Mouse (Mus musculus): ENCODE measurements around the gene Cox8b. TPM values are rescaled to one million over a fixed set of nuclear protein-coding genes. Genes with fewer than 3 reads are reported as not detected.

Gene Cox8b
- total and polyA plus RNA-seq, 3 experiments: not detected

DNA sequence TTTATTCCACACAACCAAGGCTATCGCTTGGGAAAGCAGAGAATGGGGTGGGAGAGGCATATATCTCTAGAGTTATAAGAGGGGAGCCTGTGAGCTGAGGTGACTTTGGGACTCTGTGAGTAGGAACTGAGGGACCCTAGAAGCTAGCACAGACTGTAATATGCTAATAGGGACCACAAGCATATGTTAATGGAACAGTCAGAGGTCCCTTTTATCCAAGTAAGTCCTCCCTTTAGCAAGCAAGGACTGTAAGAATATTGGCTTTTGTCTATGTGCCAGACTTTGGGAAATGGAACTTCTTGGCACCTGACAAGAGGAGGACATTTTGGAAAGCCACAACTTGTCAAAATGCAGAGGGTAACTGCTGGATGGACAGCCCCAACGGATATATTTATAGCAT is 38.6 kb upstream of the Cox8b start:
- peaks cover 14 to 17% of the 10 kb centered on the region in 2 experiments for H3K27me3 ChIP-seq (ENCODE audit: control insufficient read depth in 1 of 2, insufficient read depth in 2 of 2, low read length in 2 of 2)

DNA sequence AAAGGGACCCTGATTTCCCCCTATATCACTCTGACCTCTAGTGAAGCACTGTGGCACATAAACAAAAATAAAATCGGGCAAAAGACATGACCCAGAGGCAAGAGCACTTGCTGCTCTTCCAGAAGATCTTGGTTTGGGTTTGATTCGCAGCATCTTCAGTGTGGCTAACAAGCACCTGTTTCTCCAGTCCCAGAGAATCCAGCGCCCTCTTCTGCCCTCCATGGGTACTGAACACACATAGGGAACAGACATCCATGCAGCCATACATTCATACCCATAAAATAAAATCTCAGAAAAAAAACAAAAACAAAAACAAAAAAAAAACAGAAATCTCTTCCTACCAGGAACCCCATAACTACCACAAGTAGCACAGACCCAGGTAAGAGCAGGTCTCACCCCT is 38.2 kb upstream of the Cox8b start:
- H3K4me1 ChIP-seq (ENCODE audit: control insufficient read depth in 1 of 2, insufficient read depth in 2 of 2, low read length in 2 of 2): peaks cover 8 to 13% of the 10 kb centered on the region in 2 experiments
- peaks cover 1% of the 10 kb centered on the region; the same call in 1 of the 2 replicates for H3K79me2 ChIP-seq (ENCODE audit: control insufficient read depth, insufficient read depth, low read length, poor library complexity)
- no peak overlapping the region for H3K9ac ChIP-seq (ENCODE audit: control insufficient read depth, low read depth, low read length, poor library complexity, severe bottlenecking)
- DNase-seq (ENCODE audit: low read depth, low spot score): peak; percentile 64
- no peak overlapping the region for H3K27ac ChIP-seq (ENCODE audit: control insufficient read depth, low read depth, low read length)
- TF ChIP-seq RAD21 (IDR thresholded peaks at IDR 0.05; ENCODE audit: low read depth, low read length) (peak; percentile 30), ZC3H11A (IDR thresholded peaks at IDR 0.05; ENCODE audit: low read depth, low read length) (no peak), CTCF (IDR thresholded peaks at IDR 0.05 in 2 of 3, conservative IDR thresholded peaks at IDR 0.05 in 1 of 3; ENCODE audit: control insufficient read depth in 1 of 3, insufficient read depth in 1 of 3, low read depth in 2 of 3, low read length in 3 of 3, poor library complexity in 1 of 3, severe bottlenecking in 1 of 3) (peak; percentile 55 to 64 (median 58)), SMC3 (IDR thresholded peaks at IDR 0.05; ENCODE audit: low read depth, low read length) (peak; percentile 41)
- peaks cover 0 to 8% of the 10 kb centered on the region in 2 experiments; a peak in 2 of 4 replicates for H3K36me3 ChIP-seq (ENCODE audit: control insufficient read depth in 1 of 2, insufficient read depth in 2 of 2, low read length in 2 of 2)
- peaks cover 17% of the 10 kb centered on the region in 2 experiments for H3K27me3 ChIP-seq (ENCODE audit: control insufficient read depth in 1 of 2, insufficient read depth in 2 of 2, low read length in 2 of 2)
- no peak overlapping the region for H3K4me3 ChIP-seq (ENCODE audit: control insufficient read depth in 1 of 2, insufficient read depth in 1 of 2, low read depth in 2 of 2, low read length in 2 of 2)
- no peaks in the 10 kb centered on the region for H3K9me3 ChIP-seq (replicated peaks; ENCODE audit: insufficient read depth, low read length)

More for the DNA sequence above, 38.6 kb upstream of the Cox8b start:
- H3K79me2 ChIP-seq (ENCODE audit: control insufficient read depth, insufficient read depth, low read length, poor library complexity): peaks cover 1% of the 10 kb centered on the region; the same call in 1 of the 2 replicates
- DNase-seq (ENCODE audit: low read depth, low spot score): no peak
- H3K4me1 ChIP-seq (ENCODE audit: control insufficient read depth in 1 of 2, insufficient read depth in 2 of 2, low read length in 2 of 2): peaks cover 8 to 13% of the 10 kb centered on the region in 2 experiments
- no peak overlapping the region for H3K9ac ChIP-seq (ENCODE audit: control insufficient read depth, low read depth, low read length, poor library complexity, severe bottlenecking)
- TF ChIP-seq SMC3 (IDR thresholded peaks at IDR 0.05; ENCODE audit: low read depth, low read length): no peak
- TF ChIP-seq E2F4 (IDR thresholded peaks at IDR 0.05; ENCODE audit: borderline replicate concordance, low read depth, low read length): no peak
- TF ChIP-seq USF1 (IDR thresholded peaks at IDR 0.05; ENCODE audit: low read depth, low read length): no peak
- no peak for TF ChIP-seq POLR2A (IDR thresholded peaks at IDR 0.05; ENCODE audit: control insufficient read depth in 1 of 2, insufficient read depth in 1 of 2, low read depth in 1 of 2, low read length in 2 of 2, poor library complexity in 1 of 2)
- no peak for TF ChIP-seq NELFE (IDR thresholded peaks at IDR 0.05; ENCODE audit: low read depth, low read length)
- no peak for TF ChIP-seq CHD2 (IDR thresholded peaks at IDR 0.05; ENCODE audit: low read length)
- TF ChIP-seq ZNF384 (IDR thresholded peaks at IDR 0.05; ENCODE audit: low read depth, low read length): no peak
- no peak for TF ChIP-seq MAFK (IDR thresholded peaks at IDR 0.05; ENCODE audit: borderline replicate concordance, low read depth, low read length)
- TF ChIP-seq ZMIZ1 (IDR thresholded peaks at IDR 0.05; ENCODE audit: low read depth, low read length): no peak
- TF ChIP-seq CTCF (IDR thresholded peaks at IDR 0.05 in 2 of 3, conservative IDR thresholded peaks at IDR 0.05 in 1 of 3; ENCODE audit: control insufficient read depth in 1 of 3, insufficient read depth in 1 of 3, low read depth in 2 of 3, low read length in 3 of 3, poor library complexity in 1 of 3, severe bottlenecking in 1 of 3): no peak
- no peak for TF ChIP-seq MXI1 (IDR thresholded peaks at IDR 0.05; ENCODE audit: low read depth, low read length)
- peaks cover 0 to 8% of the 10 kb centered on the region in 2 experiments; a peak in 2 of 4 replicates for H3K36me3 ChIP-seq (ENCODE audit: control insufficient read depth in 1 of 2, insufficient read depth in 2 of 2, low read length in 2 of 2)
- H3K27ac ChIP-seq (ENCODE audit: control insufficient read depth, low read depth, low read length): no peak overlapping the region
- H3K4me3 ChIP-seq (ENCODE audit: control insufficient read depth in 1 of 2, insufficient read depth in 1 of 2, low read depth in 2 of 2, low read length in 2 of 2): no peak overlapping the region
- no peaks in the 10 kb centered on the region for H3K9me3 ChIP-seq (replicated peaks; ENCODE audit: insufficient read depth, low read length)

DNA sequence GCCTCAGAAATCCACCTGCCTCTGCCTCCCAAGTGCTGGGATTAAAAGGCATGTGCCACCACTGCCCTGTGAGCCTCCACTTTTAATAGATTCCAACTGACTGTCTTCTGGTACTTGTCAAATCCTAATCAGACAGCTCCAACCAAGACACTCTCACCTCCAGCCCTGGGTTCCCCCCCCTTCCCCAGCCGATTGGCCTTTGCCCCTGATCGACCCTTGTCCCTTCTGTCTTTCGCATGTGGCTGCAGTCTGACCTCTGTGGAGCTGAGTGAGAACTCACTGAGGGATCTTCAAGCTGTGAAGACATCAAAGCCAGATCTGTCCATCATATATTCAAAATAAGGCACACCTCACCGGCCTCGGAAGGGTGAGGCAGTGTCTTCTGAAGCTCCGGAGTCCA is 26.9 kb upstream of the Cox8b start:
- DNase-seq (ENCODE audit: low read depth, low spot score): no peak
- no peaks in the 10 kb centered on the region for H3K79me2 ChIP-seq (ENCODE audit: control insufficient read depth, insufficient read depth, low read length, poor library complexity)
- H3K27me3 ChIP-seq (ENCODE audit: control insufficient read depth in 1 of 2, insufficient read depth in 2 of 2, low read length in 2 of 2): peaks cover 11 to 20% of the 10 kb centered on the region in 2 experiments
- no peak overlapping the region for H3K9ac ChIP-seq (ENCODE audit: control insufficient read depth, low read depth, low read length, poor library complexity, severe bottlenecking)
- no peak overlapping the region for H3K27ac ChIP-seq (ENCODE audit: control insufficient read depth, low read depth, low read length)
- H3K4me3 ChIP-seq (ENCODE audit: control insufficient read depth in 1 of 2, insufficient read depth in 1 of 2, low read depth in 2 of 2, low read length in 2 of 2): no peak overlapping the region
- no peaks in the 10 kb centered on the region for H3K9me3 ChIP-seq (replicated peaks; ENCODE audit: insufficient read depth, low read length)
- H3K4me1 ChIP-seq (ENCODE audit: control insufficient read depth in 1 of 2, insufficient read depth in 2 of 2, low read length in 2 of 2): no peaks in the 10 kb centered on the region
- TF ChIP-seq CHD2 (IDR thresholded peaks at IDR 0.05; ENCODE audit: low read length): no peak
- TF ChIP-seq USF2 (IDR thresholded peaks at IDR 0.05; ENCODE audit: borderline replicate concordance in 1 of 2, insufficient read depth in 1 of 2, low read depth in 1 of 2, low read length in 2 of 2): no peak
- TF ChIP-seq TAL1 (IDR thresholded peaks at IDR 0.05; ENCODE audit: low read length): no peak
- TF ChIP-seq E2F4 (IDR thresholded peaks at IDR 0.05; ENCODE audit: borderline replicate concordance, low read depth, low read length): no peak
- TF ChIP-seq UBTF (IDR thresholded peaks at IDR 0.05; ENCODE audit: borderline replicate concordance, insufficient read depth, low read depth, low read length): no peak
- TF ChIP-seq POLR2AphosphoS2 (IDR thresholded peaks at IDR 0.05; ENCODE audit: low read length): no peak
- no peak for TF ChIP-seq RCOR1 (IDR thresholded peaks at IDR 0.05; ENCODE audit: low read depth, low read length)
- TF ChIP-seq EP300 (IDR thresholded peaks at IDR 0.05; ENCODE audit: low read depth in 1 of 2, low read length in 2 of 2): no peak
- no peak for TF ChIP-seq MAFK (IDR thresholded peaks at IDR 0.05; ENCODE audit: borderline replicate concordance, low read depth, low read length)
- TF ChIP-seq GABPA (IDR thresholded peaks at IDR 0.05; ENCODE audit: low read depth, low read length): no peak
- no peak for TF ChIP-seq JUND (IDR thresholded peaks at IDR 0.05; ENCODE audit: low read depth, low read length)
- no peak for TF ChIP-seq BHLHE40 (IDR thresholded peaks at IDR 0.05; ENCODE audit: borderline replicate concordance, low read depth, low read length)
- no peak for TF ChIP-seq CHD1 (IDR thresholded peaks at IDR 0.05; ENCODE audit: low read depth, low read length)
- no peak for TF ChIP-seq MAZ (IDR thresholded peaks at IDR 0.05; ENCODE audit: low read depth, low read length)
- no peak for TF ChIP-seq POLR2AphosphoS5 (IDR thresholded peaks at IDR 0.05; ENCODE audit: borderline replicate concordance, low read depth, low read length)
- no peaks in the 10 kb centered on the region for H3K36me3 ChIP-seq (ENCODE audit: control insufficient read depth in 1 of 2, insufficient read depth in 2 of 2, low read length in 2 of 2)
